Mouse (Mus musculus) common myeloid progenitor, adult 5-6 weeks (primary cell): ENCODE measurements around the gene Nat8f7. TPM values are rescaled to one million over a fixed set of nuclear protein-coding genes. Genes with fewer than 3 reads are reported as not detected.
"Not testable (repeated sequence)": the region's sequence is repeated elsewhere in the genome, so short reads cannot be mapped to it uniquely, and the experiment has no call there.

ENCODE experiments used
- ATAC-seq: replicated peaks from 2 replicates; pipeline ENCODE4 v1.8.0; 2016; ENCODE audit warnings: low read depth, mild to moderate bottlenecking, moderate TSS enrichment, inconsistent platforms; ENCODE audit not compliant: poor library complexity, severe bottlenecking
- total RNA-seq: library from RNA; stranded (forward); fragments of 200-1000, 187-1606 nt; gene quantifications from 2 replicates; pipeline ENCODE4 v1.2.3, GENCODE M21; 2017

The Nat8f7 gene
- not detected in 2 replicates for total RNA-seq

DNA sequence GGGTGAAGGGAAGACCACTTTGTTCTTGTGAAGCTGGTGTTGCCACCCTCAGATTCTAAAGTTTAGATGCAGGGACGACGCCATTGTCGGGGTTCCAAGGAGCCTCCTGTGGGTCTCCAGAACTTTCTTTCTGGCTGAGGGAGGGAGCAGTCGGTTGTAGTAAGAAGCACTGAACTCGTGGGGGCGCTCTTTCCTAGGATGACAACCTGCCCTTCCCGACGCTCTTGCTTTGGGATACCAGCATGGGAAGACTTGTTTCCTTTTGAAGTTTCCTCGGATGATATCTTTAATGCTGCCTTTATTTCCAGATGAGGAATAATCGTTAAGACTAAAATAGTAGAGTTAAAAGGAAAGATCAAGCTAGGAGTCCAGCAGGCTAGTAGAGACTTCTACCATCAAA, at the start of gene Nat8f7:
Gene Nat8f7, minus strand, starts transcription at position 101 of the 400 bp plus-strand sequence.
- ATAC-seq, result not testable (repeated sequence)

DNA sequence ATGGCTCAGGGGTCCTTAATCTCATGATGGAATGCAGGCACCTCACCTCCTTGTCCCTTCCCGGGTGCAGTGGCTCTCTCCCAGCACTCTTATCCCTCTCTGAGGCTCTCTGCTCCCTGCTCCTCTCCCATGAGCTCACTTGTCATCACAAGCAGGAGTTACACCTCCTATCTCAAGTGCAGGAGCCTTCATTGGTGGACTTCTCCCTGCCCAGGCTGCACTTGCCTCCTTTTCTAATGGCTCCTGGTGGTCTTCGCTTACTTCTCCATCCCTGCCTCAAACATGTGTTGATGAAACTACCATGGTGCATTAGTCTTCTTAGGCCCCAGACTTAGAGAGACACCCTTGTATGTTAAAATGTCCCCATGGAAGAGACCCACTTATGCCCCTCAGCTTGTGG, 49.7 kb upstream of the Nat8f7 start:
- not testable (repeated sequence) for ATAC-seq

DNA sequence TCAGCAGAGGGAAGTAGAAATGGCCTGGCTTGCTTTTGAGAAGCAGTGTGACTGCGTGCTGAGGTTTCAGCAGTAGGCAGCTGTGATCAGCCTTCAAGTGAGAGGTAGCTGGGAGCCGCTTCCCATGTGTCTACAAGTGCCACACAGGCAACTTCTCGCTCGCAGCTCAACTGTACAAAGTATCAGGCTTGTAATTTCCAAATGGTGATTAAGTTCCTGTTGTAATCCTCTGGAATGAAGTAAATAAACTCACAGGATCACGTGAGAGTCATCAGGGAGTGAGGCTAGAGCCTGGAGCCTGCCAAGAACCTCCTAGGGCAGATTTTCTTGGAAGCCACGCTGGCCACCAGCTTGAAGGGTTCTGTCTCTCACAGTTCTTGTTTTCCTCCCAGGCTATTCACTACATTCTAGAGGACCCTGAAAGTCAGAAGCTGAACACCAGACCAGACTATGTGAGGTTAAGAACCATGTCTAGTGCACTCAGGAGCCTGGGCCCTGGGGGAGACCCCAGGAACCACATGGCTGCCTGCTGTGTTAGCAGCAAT, 42.8 kb upstream of the Nat8f7 start:
- ATAC-seq, result not testable (repeated sequence)

DNA sequence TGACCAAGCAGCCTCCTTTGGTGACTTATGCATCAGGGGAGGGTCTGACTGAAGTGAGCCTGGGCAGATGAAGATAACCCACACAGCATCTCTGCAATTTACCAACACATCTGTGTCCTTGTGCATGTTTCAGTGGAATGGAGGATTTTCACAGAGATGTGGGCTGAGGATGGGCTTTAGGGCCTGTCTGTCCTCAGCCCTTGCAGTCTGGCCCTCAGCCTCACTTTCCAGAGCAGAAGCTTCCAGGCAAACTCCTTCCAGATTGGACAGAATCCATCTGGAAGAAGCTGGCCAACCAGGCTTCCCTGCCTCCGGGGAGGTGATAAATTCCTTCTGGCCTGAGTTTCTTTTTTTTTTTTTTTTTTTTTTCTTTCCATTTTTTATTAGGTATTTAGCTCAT, 3.4 kb downstream of the Nat8f7 start:
- not testable (repeated sequence) for ATAC-seq

DNA sequence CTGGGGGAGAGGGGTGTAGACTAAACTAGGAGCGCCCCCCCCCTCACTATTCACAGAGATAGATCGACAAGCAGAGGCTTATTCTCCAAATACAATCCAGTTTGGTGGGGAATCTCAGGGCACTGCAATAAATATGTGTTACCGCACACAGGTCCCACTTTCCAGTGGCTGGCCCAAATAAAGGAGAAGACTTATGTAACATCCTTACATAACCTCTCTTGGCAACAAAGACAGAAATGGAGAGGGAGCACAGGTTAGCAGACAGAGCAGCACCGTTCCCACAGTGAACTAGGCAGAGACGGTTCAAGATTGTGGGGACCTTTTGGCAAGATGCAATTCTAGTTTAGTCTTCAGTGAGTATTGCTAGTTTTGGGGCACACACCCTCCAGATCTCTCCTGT, 3.8 kb downstream of the Nat8f7 start:
- ATAC-seq, result not testable (repeated sequence)

DNA sequence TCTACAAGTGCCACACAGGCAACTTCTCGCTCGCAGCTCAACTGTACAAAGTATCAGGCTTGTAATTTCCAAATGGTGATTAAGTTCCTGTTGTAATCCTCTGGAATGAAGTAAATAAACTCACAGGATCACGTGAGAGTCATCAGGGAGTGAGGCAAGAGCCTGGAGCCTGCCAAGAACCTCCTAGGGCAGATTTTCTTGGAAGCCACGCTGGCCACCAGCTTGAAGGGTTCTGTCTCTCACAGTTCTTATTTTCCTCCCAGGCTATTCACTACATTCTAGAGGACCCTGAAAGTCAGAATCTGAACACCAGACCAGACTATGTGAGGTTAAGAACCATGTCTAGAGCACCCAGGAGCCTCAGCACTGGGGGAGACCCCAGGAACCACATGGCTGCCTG, 11.1 kb downstream of the Nat8f7 start:
- not testable (repeated sequence) for ATAC-seq

Other genes starting within 250 kb of the Nat8f7 start
- under 0.01 TPM in 1 of 2 replicates, not detected in the other for gene Fbxo41, start 210.2 kb downstream of the Nat8f7 start, total RNA-seq
- gene Egr4, start 199.6 kb downstream of the Nat8f7 start, total RNA-seq, result 0.64 TPM in 1 of 2 replicates, not detected in the other
- gene Alms1, start 125.7 kb downstream of the Nat8f7 start, total RNA-seq, result 26.9 and 30.5 TPM in 2 replicates
- gene Nat8f3, start 52.5 kb upstream of the Nat8f7 start, total RNA-seq, result not detected in 2 replicates
- not detected in 2 replicates for gene Nat8f6, start 107.7 kb upstream of the Nat8f7 start, total RNA-seq
- not detected in 2 replicates for gene Nat8f5, start 107.8 kb upstream of the Nat8f7 start, total RNA-seq
- not detected in 2 replicates for gene Nat8, start 118.9 kb upstream of the Nat8f7 start, total RNA-seq
- gene Nat8f2, start 156.0 kb upstream of the Nat8f7 start, total RNA-seq, result not detected in 2 replicates
- gene Nat8f4, start 191.7 kb upstream of the Nat8f7 start, total RNA-seq, result 1.6 TPM in 2 replicates
- gene Tprkb, start 198.7 kb upstream of the Nat8f7 start, total RNA-seq, result 54.6 and 74.5 TPM in 2 replicates
- gene Nat8f1, start 202.5 kb upstream of the Nat8f7 start, total RNA-seq, result 4.1 and 4.9 TPM in 2 replicates
- 41.9 and 69.4 TPM in 2 replicates for gene Dusp11, start 248.5 kb upstream of the Nat8f7 start, total RNA-seq